Mouse (Mus musculus) forebrain, embryonic 14.5 days (tissue): ENCODE results near the gene Aff1. TPM values are rescaled to one million over a fixed set of nuclear protein-coding genes. Genes with fewer than 3 reads are reported as not detected.

Source experiments
- ATAC-seq: fragments of 200-750 bp; cut with Nextera tagmentation; 2 replicates; pipeline ENCODE4 v1.8.0; 2017; ENCODE audit warnings: mild to moderate bottlenecking, moderate library complexity
- DNase-seq: peaks from one replicate; pipeline ENCODE4 v3.0.0-alpha.2; 2015; ENCODE audit warnings: low spot score
- H3K27ac ChIP-seq: fragments of 300-500 bp; sonication (generic); 2 replicates; pipeline ENCODE4 v1.5.1; 2014; ENCODE audit warnings: low read depth, mild to moderate bottlenecking, control low read depth, low read length, moderate library complexity
- H3K27me3 ChIP-seq: fragments of 300-500 bp; sonication (generic); replicated peaks from 2 replicates; pipeline ENCODE4 v1.6.1; 2014; ENCODE audit warnings: low read length, control low read depth, mixed read lengths; ENCODE audit not compliant: control insufficient read depth, insufficient read depth
- H3K36me3 ChIP-seq: fragments of 300-500 bp; sonication (generic); 2 replicates; pipeline ENCODE4 v1.6.1; 2014; ENCODE audit warnings: low read length, control low read depth; ENCODE audit not compliant: control insufficient read depth, insufficient read depth
- H3K4me1 ChIP-seq: fragments of 300-500 bp; sonication (generic); 2 replicates; pipeline ENCODE4 v1.6.1; 2014; ENCODE audit warnings: antibody characterized with exemption, low read length, control low read depth; ENCODE audit not compliant: control insufficient read depth, insufficient read depth
- H3K4me2 ChIP-seq: fragments of 300-500 bp; sonication (generic); 2 replicates; pipeline ENCODE4 v1.6.1; 2014; ENCODE audit warnings: mild to moderate bottlenecking, control low read depth, low read length
- H3K4me3 ChIP-seq: fragments of 300-500 bp; sonication (generic); 2 replicates; pipeline ENCODE4 v1.5.1; 2014; ENCODE audit warnings: low read depth, low read length, control low read depth
- H3K9ac ChIP-seq: fragments of 300-500 bp; sonication (generic); 2 replicates; pipeline ENCODE4 v1.6.1; 2014; ENCODE audit warnings: mild to moderate bottlenecking, low read length, control low read depth, moderate library complexity
- H3K9me3 ChIP-seq: fragments of 300-500 bp; sonication (generic); replicated peaks from 2 replicates; pipeline ENCODE4 v1.6.1; 2016; ENCODE audit warnings: low read length, control low read depth, mixed read lengths; ENCODE audit not compliant: control insufficient read depth
- WGBS: fragments of 180-500 bp; shearing (Covaris S2); extraction: QIAGEN DNeasy Blood & Tissue Kit; methylation state at CpG from one replicate; pipeline ENCODE4 v1.1.7; 2014; 5-methylcytosine and 5-hydroxymethylcytosine counted together
- polyA plus RNA-seq: library from polyadenylated mRNA; unstranded; fragments of >200 nt; fragmentation: Nextera tagmentation; extraction: Ambion mirVana; gene quantifications from 2 replicates; pipeline ENCODE4 v1.2.1, GENCODE M21; 2014

The Aff1 gene
- polyA plus RNA-seq, 1 experiment from 2014 or later = 1.5 TPM

DNA sequence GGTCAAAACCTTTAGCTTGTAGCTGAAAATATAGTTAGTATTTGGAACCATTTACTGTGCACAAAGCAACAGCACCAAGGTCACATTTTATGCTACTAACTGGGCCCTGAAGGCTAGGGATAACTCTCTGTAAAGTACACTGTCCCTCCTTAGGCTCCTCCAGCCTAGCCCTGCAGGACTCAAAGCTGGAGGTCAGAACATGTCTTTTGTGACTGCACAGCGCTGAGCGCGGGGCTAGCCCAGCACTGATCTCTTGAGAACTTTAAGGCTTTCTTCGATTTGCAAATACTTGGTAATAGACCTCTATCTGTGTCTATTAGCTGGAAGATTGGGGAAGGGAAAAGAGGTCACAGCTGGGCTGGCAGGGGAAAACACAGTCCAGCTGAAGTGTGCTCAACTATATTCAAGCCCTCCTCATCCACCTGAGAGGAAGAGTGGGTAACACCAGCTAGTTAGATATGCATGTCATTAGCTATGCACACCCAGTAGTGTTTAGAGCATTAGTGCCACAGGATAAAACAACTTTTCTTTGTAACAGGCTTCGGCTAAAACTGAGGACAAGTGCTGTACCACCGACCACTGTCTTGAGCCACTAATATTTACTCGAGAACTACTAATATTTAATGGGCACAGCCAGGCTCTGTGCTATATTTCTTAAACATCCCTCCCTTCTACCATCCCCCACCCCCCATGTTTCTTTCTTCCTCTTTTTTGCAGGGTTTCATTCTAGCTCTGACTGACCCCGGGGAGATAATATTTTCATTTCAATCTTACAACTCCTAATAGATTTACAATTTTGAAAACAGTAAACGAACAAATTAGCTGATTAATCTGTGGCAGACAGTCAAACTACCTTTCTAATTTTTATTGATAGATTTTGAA, 33.3 kb downstream of the Aff1 start:
- H3K27me3 ChIP-seq = no peaks in the 10 kb centered on the region
- no peaks in the 10 kb centered on the region for H3K36me3 ChIP-seq
- ATAC-seq (no peak), DNase-seq (no peak)
- H3K9me3 ChIP-seq = no peaks in the 10 kb centered on the region
- H3K4me1 ChIP-seq = no peaks in the 10 kb centered on the region
- WGBS = 56% methylated on average over 9 of the region's 9 CpGs
- H3K4me2 ChIP-seq = no peak overlapping the region
- no peak overlapping the region for H3K9ac ChIP-seq
- H3K4me3 ChIP-seq = no peak overlapping the region
- H3K27ac ChIP-seq = no peak overlapping the region

DNA sequence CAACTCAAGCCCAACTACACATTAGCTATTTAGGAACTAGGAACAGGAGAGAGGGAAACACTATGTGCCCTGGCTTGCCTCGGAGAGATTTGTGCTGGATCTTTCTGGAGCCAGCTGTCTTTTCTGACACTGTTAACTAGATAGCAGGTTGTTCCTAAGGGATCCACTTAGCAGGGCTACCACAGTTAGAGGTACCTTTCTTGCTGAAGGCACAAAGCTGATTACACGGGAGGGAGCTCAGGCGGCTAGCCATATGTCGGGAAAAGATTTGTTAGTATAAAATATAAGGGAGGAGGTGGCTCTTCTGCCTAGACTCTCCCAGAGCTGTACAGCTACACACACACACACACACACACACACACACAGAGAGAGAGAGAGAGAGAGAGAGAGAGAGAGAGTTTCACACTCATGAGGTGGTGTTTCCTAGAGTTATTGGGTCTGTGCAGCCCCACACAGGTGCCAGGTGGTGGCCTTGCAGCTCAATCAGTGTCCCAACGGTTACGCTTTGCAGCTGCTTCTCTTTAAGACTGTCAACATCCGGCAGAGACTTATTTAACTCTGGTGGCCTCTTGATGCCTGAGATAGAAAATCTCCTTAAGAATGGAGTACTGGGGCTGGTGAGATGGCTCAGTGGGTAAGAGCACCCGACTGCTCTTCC, 34.2 kb downstream of the Aff1 start:
- no peaks in the 10 kb centered on the region for H3K27me3 ChIP-seq
- H3K36me3 ChIP-seq = no peaks in the 10 kb centered on the region
- no peak overlapping the region for H3K27ac ChIP-seq
- no peak overlapping the region for H3K4me3 ChIP-seq
- ATAC-seq = peak; percentile 20; the same call in 1 of the 2 replicates
- H3K4me2 ChIP-seq = no peak overlapping the region
- H3K4me1 ChIP-seq = no peaks in the 10 kb centered on the region
- no peaks in the 10 kb centered on the region for H3K9me3 ChIP-seq
- H3K9ac ChIP-seq = no peak overlapping the region
- WGBS = 65% methylated on average over 8 of the region's 8 CpGs
- DNase-seq = no peak

DNA sequence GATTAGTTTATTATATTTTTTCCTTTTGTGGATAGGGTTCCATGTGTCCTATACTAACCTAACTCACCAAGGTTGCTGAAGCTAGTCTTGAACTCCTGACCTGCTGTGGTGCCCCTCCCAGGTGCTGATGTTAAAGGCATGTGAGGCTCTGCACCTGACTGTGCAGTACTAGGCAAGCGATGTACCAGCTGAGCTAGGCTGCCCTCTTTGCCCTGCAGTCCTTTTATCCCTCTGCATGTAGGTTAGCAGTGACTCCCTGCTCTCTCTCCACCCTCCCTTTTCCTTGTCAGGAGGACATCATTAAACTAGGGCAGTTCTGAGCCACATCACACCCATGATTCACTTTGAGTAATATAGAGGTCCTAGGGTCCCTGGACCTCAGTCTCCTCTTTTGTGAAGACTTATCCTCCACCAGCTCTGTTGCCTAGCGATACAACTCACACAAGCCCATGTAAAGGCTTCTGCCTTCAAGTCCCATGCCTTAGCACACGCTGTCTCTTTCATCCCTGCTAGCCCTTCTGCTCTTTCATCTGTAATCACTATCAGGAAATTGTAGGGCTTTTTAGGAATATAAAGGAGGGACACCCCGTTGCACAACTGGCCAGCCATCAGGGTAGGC, 35.7 kb downstream of the Aff1 start:
- 80% methylated on average over 4 of the region's 4 CpGs for WGBS
- Histone ChIP-seq H3K27ac (no peak overlapping the region), H3K4me2 (no peak overlapping the region), H3K4me1 (no peaks in the 10 kb centered on the region), H3K4me3 (no peak overlapping the region), H3K27me3 (no peaks in the 10 kb centered on the region), H3K9me3 (no peaks in the 10 kb centered on the region), H3K36me3 (no peaks in the 10 kb centered on the region), H3K9ac (no peak overlapping the region)
- no peak for ATAC-seq
- DNase-seq = peak; percentile 31

DNA sequence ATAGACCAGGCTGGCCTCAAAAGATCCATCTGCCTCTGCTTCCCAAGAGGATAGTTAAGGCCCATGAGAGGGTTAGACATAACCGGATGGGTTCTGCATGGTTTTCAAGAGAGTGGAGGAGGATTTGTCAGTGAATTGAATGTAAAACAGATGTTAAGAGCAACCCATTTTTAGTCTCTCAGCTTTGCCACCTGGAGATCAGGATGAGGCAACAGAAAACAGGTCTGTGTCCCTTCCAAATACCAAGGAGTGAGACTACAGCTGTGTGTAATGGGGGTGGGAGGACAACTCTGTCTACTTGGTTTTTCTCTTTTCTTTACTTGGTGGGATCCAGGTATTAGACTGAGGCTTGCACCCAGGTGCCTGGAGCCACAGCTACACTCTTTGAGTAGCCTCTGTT, 37.1 kb downstream of the Aff1 start:
- DNase-seq (no peak), ATAC-seq (no peak)
- no peaks in the 10 kb centered on the region for H3K27me3 ChIP-seq
- no peaks in the 10 kb centered on the region for H3K36me3 ChIP-seq
- H3K9me3 ChIP-seq = no peaks in the 10 kb centered on the region
- H3K4me3 ChIP-seq = no peak overlapping the region
- WGBS = 77% methylated on average over 1 of the region's 1 CpGs
- H3K9ac ChIP-seq = no peak overlapping the region
- no peak overlapping the region for H3K4me2 ChIP-seq
- no peaks in the 10 kb centered on the region for H3K4me1 ChIP-seq
- no peak overlapping the region for H3K27ac ChIP-seq

DNA sequence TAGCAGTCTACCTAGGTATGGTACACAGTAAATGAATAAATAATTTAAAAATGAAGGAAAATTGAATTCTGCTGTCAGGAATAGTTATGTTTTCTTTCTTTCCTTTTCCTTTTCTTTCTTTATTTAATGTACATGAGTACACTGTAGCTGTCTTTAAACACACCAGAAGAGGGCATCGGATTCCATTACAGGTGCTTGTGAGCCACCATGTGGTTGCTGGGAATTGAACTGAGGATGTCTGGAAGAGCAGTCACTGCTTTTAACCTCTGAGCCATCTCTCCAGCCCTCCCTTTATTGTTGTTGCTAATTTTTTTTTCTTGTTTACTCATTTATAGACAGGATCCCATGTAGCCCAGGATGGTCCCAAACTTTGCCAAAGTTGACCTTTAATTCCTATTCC, 38.0 kb downstream of the Aff1 start:
- Histone ChIP-seq H3K27me3 (no peaks in the 10 kb centered on the region), H3K4me3 (no peak overlapping the region), H3K27ac (no peak overlapping the region), H3K4me2 (no peak overlapping the region), H3K9ac (no peak overlapping the region), H3K4me1 (no peaks in the 10 kb centered on the region), H3K9me3 (no peaks in the 10 kb centered on the region), H3K36me3 (no peaks in the 10 kb centered on the region)
- 95% methylated on average over 1 of the region's 1 CpGs for WGBS
- ATAC-seq (no peak), DNase-seq (no peak)

DNA sequence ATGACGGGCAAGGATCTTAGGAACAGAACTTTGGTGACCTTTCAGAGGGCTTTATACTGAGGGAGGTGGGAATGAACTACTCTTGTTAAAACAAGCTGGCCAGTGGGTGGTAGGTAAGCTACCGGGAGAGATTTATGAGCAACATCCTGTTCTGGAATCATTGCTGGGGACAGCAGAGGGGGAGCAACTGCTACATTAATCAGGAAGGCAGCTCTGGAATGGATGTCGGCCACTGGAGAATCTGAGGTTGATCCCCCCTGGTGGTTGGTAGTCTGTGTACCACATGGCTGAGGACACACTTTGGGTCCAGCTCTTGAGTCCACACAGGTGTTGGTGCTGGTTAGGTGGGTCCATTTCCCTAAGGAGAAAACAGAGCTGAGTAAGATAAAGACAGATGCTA, 38.6 kb downstream of the Aff1 start:
- Histone ChIP-seq H3K27ac (no peak overlapping the region), H3K36me3 (no peaks in the 10 kb centered on the region), H3K4me2 (no peak overlapping the region), H3K27me3 (no peaks in the 10 kb centered on the region), H3K4me1 (no peaks in the 10 kb centered on the region), H3K9ac (no peak overlapping the region), H3K9me3 (no peaks in the 10 kb centered on the region), H3K4me3 (no peak overlapping the region)
- ATAC-seq = no peak
- no peak for DNase-seq
- WGBS = 76% methylated on average over 3 of the region's 3 CpGs

DNA sequence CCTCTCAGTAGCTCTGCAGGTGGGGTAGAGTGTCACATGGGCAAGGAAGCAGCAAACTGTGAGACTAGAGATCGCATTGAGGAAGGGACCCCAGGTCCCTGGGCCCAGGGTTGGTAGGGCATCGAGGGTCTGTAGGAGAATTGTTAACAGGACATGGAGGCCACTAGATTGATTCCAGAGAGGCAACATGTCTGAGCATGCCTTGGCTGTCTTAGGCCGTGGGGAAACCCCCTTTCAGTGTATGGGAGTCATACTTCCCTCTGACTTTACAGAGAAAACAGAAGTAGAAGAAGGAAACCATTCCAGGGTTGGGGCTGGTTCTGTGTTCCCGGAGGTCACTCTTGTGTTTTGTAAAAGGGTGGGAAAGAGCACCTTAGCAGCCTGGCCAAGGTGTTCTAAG, 40.4 kb downstream of the Aff1 start:
- ATAC-seq (no peak), DNase-seq (no peak)
- no peaks in the 10 kb centered on the region for H3K36me3 ChIP-seq
- H3K27ac ChIP-seq = no peak overlapping the region
- H3K9me3 ChIP-seq = no peaks in the 10 kb centered on the region
- no peak overlapping the region for H3K9ac ChIP-seq
- no peaks in the 10 kb centered on the region for H3K27me3 ChIP-seq
- H3K4me2 ChIP-seq = no peak overlapping the region
- peaks cover under 1% of the 10 kb centered on the region; the same call in 1 of the 2 replicates for H3K4me1 ChIP-seq
- WGBS = 85% methylated on average over 4 of the region's 4 CpGs
- H3K4me3 ChIP-seq = no peak overlapping the region

DNA sequence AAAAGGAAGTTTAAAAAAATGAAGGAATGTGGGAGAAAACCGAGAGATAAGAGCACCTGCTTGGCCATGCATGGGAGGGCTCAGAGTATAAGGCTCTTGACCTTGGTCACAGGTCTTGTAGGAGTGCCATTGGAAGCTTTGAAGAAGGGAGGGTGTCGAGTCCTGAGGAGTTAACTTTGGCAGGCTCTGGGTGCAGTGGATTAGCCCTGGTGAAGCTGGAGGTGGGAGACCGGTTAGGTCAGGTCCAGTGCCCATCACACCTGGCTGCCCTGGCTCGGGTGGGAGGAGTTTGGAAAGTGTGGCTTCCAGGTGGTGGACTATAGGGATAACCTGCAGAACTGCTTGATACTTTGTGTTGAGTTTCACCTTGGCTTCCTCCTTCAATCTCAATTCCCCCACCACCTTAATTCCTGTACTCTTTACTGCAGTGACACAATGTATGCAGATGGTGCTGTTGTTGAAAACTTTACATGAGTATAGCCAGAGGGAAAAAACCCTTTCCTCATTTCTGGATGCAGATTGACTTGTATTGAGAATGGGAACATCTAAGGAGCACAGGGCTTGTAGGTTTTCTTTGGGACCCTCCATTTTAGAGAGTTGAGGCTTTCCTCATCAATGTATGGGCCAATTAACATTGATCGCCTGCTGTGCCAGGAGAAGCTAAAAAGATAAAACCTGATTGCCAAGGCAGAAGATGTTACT, 43.4 kb downstream of the Aff1 start:
- no peak overlapping the region for H3K9ac ChIP-seq
- no peaks in the 10 kb centered on the region for H3K27me3 ChIP-seq
- ATAC-seq (no peak), DNase-seq (no peak)
- no peak overlapping the region for H3K4me2 ChIP-seq
- peaks cover 3% of the 10 kb centered on the region; the same call in 1 of the 2 replicates for H3K4me1 ChIP-seq
- no peaks in the 10 kb centered on the region for H3K9me3 ChIP-seq
- H3K36me3 ChIP-seq = no peaks in the 10 kb centered on the region
- WGBS = 67% methylated on average over 5 of the region's 5 CpGs
- no peak overlapping the region for H3K27ac ChIP-seq
- H3K4me3 ChIP-seq = no peak overlapping the region
